Mouse (Mus musculus) midbrain, postnatal 0 days (tissue): ENCODE measurements at regions not wholly inside any gene's neighbourhood (a gene's known extent, or its start where the extent isn't known, plus 50 kb on each side); places are given as distances from the start of the nearest gene placed in this dataset.

ENCODE experiments used
- ATAC-seq: fragments of 200-750 bp; cut with Nextera tagmentation; 2 replicates; pipeline ENCODE4 v1.8.0; 2017; ENCODE audit warnings: moderate number of reproducible peaks, mild to moderate bottlenecking, moderate TSS enrichment, moderate library complexity; ENCODE audit not compliant: low FRiP score
- DNase-seq: peaks from one replicate; pipeline ENCODE4 v3.0.0-alpha.2; 2015; ENCODE audit warnings: low spot score
- H3K27ac ChIP-seq: fragments of 300-500 bp; sonication (generic); 2 replicates; pipeline ENCODE4 v1.5.1; 2014; ENCODE audit warnings: low read depth, mild to moderate bottlenecking, low read length, mixed read lengths
- H3K27me3 ChIP-seq: fragments of 300-500 bp; sonication (generic); 2 replicates; pipeline ENCODE4 v1.6.1; 2014; ENCODE audit warnings: low read length, control low read depth, mixed read lengths; ENCODE audit not compliant: insufficient read depth
- H3K36me3 ChIP-seq: fragments of 300-500 bp; sonication (generic); 2 replicates; pipeline ENCODE4 v1.6.1; 2014; ENCODE audit warnings: low read length, control low read depth, mixed read lengths; ENCODE audit not compliant: insufficient read depth
- H3K4me1 ChIP-seq: fragments of 300-500 bp; sonication (generic); 2 replicates; pipeline ENCODE4 v1.6.1; 2014; ENCODE audit warnings: mild to moderate bottlenecking, control low read depth, antibody characterized with exemption, low read length, mixed read lengths; ENCODE audit not compliant: insufficient read depth
- H3K4me2 ChIP-seq: fragments of 300-500 bp; sonication (generic); 2 replicates; pipeline ENCODE4 v1.6.1; 2014; ENCODE audit warnings: low read depth, mild to moderate bottlenecking, low read length, mixed read lengths; ENCODE audit not compliant: poor library complexity, severe bottlenecking
- H3K4me3 ChIP-seq: fragments of 300-500 bp; sonication (generic); 2 replicates; pipeline ENCODE4 v1.5.1; 2014; ENCODE audit warnings: low read depth, mild to moderate bottlenecking, low read length, moderate library complexity
- H3K9ac ChIP-seq: fragments of 300-500 bp; sonication (generic); replicated peaks from 2 replicates; pipeline ENCODE4 v1.6.1; 2014; ENCODE audit warnings: mild to moderate bottlenecking, low read length, moderate library complexity, mixed read lengths; ENCODE audit not compliant: poor library complexity, severe bottlenecking
- H3K9me3 ChIP-seq: fragments of 300-500 bp; sonication (generic); 2 replicates; pipeline ENCODE4 v1.6.1; 2016; ENCODE audit warnings: low read length, control low read depth
- CTCF ChIP-seq: IDR thresholded peaks from 2 replicates; pipeline ENCODE4 v1.5.1; 2016; ENCODE audit warnings: antibody characterized with exemption, mild to moderate bottlenecking
- WGBS: fragments of 180-500 bp; shearing (Covaris S2); extraction: QIAGEN DNeasy Blood & Tissue Kit; methylation state at CpG from one replicate; pipeline ENCODE4 v1.1.7; 2014; 5-methylcytosine and 5-hydroxymethylcytosine counted together

- Histone ChIP-seq H3K27me3 (no peaks in the 10 kb centered on the region), H3K4me2 (no peak overlapping the region), H3K4me3 (no peak overlapping the region), H3K36me3 (no peaks in the 10 kb centered on the region), H3K9ac (no peak overlapping the region), H3K27ac (no peak overlapping the region), H3K9me3 (no peaks in the 10 kb centered on the region), H3K4me1 (no peaks in the 10 kb centered on the region)
- no peak for DNase-seq
- 88% methylated on average over 2 of the region's 2 CpGs for WGBS
- no peak for TF ChIP-seq CTCF
- no peak for ATAC-seq
These were observed 70.2 kb upstream of the Il15 start for GRCm38 (mm10) chr8:82473266-82473665.

GRCm38 (mm10) chr8:82471825-82472224 is 68.8 kb upstream of the Il15 start:
- no peak overlapping the region for H3K9ac ChIP-seq
- H3K4me1 ChIP-seq: no peaks in the 10 kb centered on the region
- no peak overlapping the region for H3K4me3 ChIP-seq
- no peaks in the 10 kb centered on the region for H3K27me3 ChIP-seq
- DNase-seq (no peak), ATAC-seq (no peak)
- no peaks in the 10 kb centered on the region for H3K9me3 ChIP-seq
- TF ChIP-seq CTCF: no peak
- no peak overlapping the region for H3K4me2 ChIP-seq
- H3K27ac ChIP-seq: no peak overlapping the region
- WGBS: no CpG with 5 or more reads among the region's 1 CpGs
- H3K36me3 ChIP-seq: no peaks in the 10 kb centered on the region

- DNase-seq (no peak), ATAC-seq (no peak)
- no peak overlapping the region for H3K4me3 ChIP-seq
- no peak overlapping the region for H3K9ac ChIP-seq
- H3K27me3 ChIP-seq: no peaks in the 10 kb centered on the region
- no peaks in the 10 kb centered on the region for H3K4me1 ChIP-seq
- no peak overlapping the region for H3K27ac ChIP-seq
- H3K9me3 ChIP-seq: no peaks in the 10 kb centered on the region
- H3K36me3 ChIP-seq: no peaks in the 10 kb centered on the region
- no peak for TF ChIP-seq CTCF
- H3K4me2 ChIP-seq: no peak overlapping the region
These were observed 66.8 kb upstream of the Il15 start for GRCm38 (mm10) chr8:82469824-82470223.

- no peak for TF ChIP-seq CTCF
- Histone ChIP-seq H3K9me3 (no peaks in the 10 kb centered on the region), H3K4me3 (no peak overlapping the region), H3K4me2 (no peak overlapping the region), H3K9ac (no peak overlapping the region), H3K4me1 (no peaks in the 10 kb centered on the region), H3K27ac (no peak overlapping the region), H3K27me3 (no peaks in the 10 kb centered on the region), H3K36me3 (no peaks in the 10 kb centered on the region)
- DNase-seq: no peak
- no peak for ATAC-seq
These were observed 59.8 kb upstream of the Il15 start for GRCm38 (mm10) chr8:82462841-82463240.

- Histone ChIP-seq H3K9ac (no peak overlapping the region), H3K4me2 (no peak overlapping the region), H3K4me1 (no peaks in the 10 kb centered on the region), H3K4me3 (no peak overlapping the region), H3K9me3 (no peaks in the 10 kb centered on the region), H3K27me3 (no peaks in the 10 kb centered on the region), H3K27ac (no peak overlapping the region), H3K36me3 (no peaks in the 10 kb centered on the region)
- DNase-seq: no peak
- no peak for TF ChIP-seq CTCF
- ATAC-seq: no peak
These were observed 56.0 kb upstream of the Il15 start for GRCm38 (mm10) chr8:82459007-82459406.

GRCm38 (mm10) chr8:82454056-82454455 is 51.0 kb upstream of the Il15 start:
- Histone ChIP-seq H3K27ac (no peak overlapping the region), H3K4me3 (no peak overlapping the region), H3K4me1 (no peaks in the 10 kb centered on the region), H3K27me3 (no peaks in the 10 kb centered on the region), H3K36me3 (no peaks in the 10 kb centered on the region), H3K9me3 (no peaks in the 10 kb centered on the region), H3K4me2 (no peak overlapping the region), H3K9ac (no peak overlapping the region)
- DNase-seq: no peak
- ATAC-seq: no peak
- WGBS: 69% methylated on average over 4 of the region's 4 CpGs
- no peak for TF ChIP-seq CTCF
